Mouse (Mus musculus) heart, embryonic 14.5 days (tissue): ENCODE measurements around the gene Kif13a. TPM values are rescaled to one million over a fixed set of nuclear protein-coding genes. Genes with fewer than 3 reads are reported as not detected.

Experiments
- ATAC-seq: fragments of 200-750 bp; cut with Nextera tagmentation; 2 replicates; pipeline ENCODE4 v1.8.0; 2017; ENCODE audit warnings: low read depth, moderate TSS enrichment; ENCODE audit not compliant: insufficient number of reproducible peaks, insufficient read depth, low FRiP score
- H3K27ac ChIP-seq, 2 experiments: fragments of 200-500 bp in 1 of 2; fragments of 300-500 bp in 1 of 2; sonication (generic) in 1 of 2; replicated peaks in 1 of 2; 2 replicates each; pipeline ENCODE4 v1.5.1; 2012 to 2014; ENCODE audit warnings: low read depth in 2 of 2, low read length in 2 of 2, control low read depth in 1 of 2, mild to moderate bottlenecking in 1 of 2, mixed read lengths in 1 of 2; ENCODE audit not compliant: control insufficient read depth in 1 of 2, insufficient read depth in 1 of 2
- H3K27me3 ChIP-seq: fragments of 300-500 bp; sonication (generic); 2 replicates; pipeline ENCODE4 v1.6.1; 2014; ENCODE audit warnings: mild to moderate bottlenecking, low read length, control low read depth; ENCODE audit not compliant: control insufficient read depth, insufficient read depth
- H3K36me3 ChIP-seq: fragments of 300-500 bp; sonication (generic); 2 replicates; pipeline ENCODE4 v1.6.1; 2014; ENCODE audit warnings: mild to moderate bottlenecking, control low read depth, low read length, mixed read lengths; ENCODE audit not compliant: control insufficient read depth, insufficient read depth
- H3K4me1 ChIP-seq, 2 experiments: fragments of 200-500 bp in 1 of 2; fragments of 300-500 bp in 1 of 2; sonication (generic) in 1 of 2; 2 replicates each; pipeline ENCODE4 v1.6.1; 2012 to 2014; ENCODE audit warnings: low read length in 2 of 2, control low read depth in 1 of 2, mixed read lengths in 1 of 2; ENCODE audit not compliant: control insufficient read depth in 2 of 2, insufficient read depth in 2 of 2
- H3K4me2 ChIP-seq: fragments of 300-500 bp; sonication (generic); 2 replicates; pipeline ENCODE4 v1.6.1; 2014; ENCODE audit warnings: mild to moderate bottlenecking, low read length
- H3K4me3 ChIP-seq, 2 experiments: fragments of 200-500 bp in 1 of 2; fragments of 300-500 bp in 1 of 2; sonication (generic) in 1 of 2; 2 replicates each; pipeline ENCODE4 v1.5.1; 2012 to 2014; ENCODE audit warnings: low read length in 2 of 2, mild to moderate bottlenecking in 2 of 2, control low read depth in 1 of 2, low read depth in 1 of 2, moderate library complexity in 1 of 2; ENCODE audit not compliant: control insufficient read depth in 1 of 2, insufficient read depth in 1 of 2
- H3K9ac ChIP-seq: fragments of 300-500 bp; sonication (generic); 2 replicates; pipeline ENCODE4 v1.6.1; 2014; ENCODE audit warnings: mild to moderate bottlenecking, low read length
- H3K9me3 ChIP-seq: fragments of 300-500 bp; sonication (generic); 2 replicates; pipeline ENCODE4 v1.6.1; 2016; ENCODE audit warnings: low read length, control low read depth; ENCODE audit not compliant: control insufficient read depth
- WGBS: fragments of 180-500 bp; shearing (Covaris S2); extraction: QIAGEN DNeasy Blood & Tissue Kit; methylation state at CpG from one replicate; pipeline ENCODE4 v1.1.7; 2014; 5-methylcytosine and 5-hydroxymethylcytosine counted together
- polyA plus RNA-seq: library from polyadenylated mRNA; unstranded; fragments of >200 nt; fragmentation: Nextera tagmentation; extraction: Ambion mirVana; gene quantifications from 2 replicates; pipeline ENCODE4 v1.2.1, GENCODE M21; 2014

Gene Kif13a
- polyA plus RNA-seq, 1 experiment from 2014 or later, result 47.8 TPM

- peak; percentile 52 for ATAC-seq
- Histone ChIP-seq H3K36me3 (no peaks in the 10 kb centered on the region), H3K4me2 (peak overlapping the region; percentile 34), H3K4me3 (no peak overlapping the region), H3K27me3 (no peaks in the 10 kb centered on the region), H3K9me3 (no peaks in the 10 kb centered on the region), H3K9ac (peak overlapping the region; percentile 35; the same call in 1 of the 2 replicates), H3K27ac (peak overlapping the region; percentile 76 to 82), H3K4me1 (peaks cover 39 to 72% of the 10 kb centered on the region in 2 experiments)
- 48% methylated on average over 26 of the region's 26 CpGs for WGBS
Measured at GRCm38 (mm10) chr13:46884898-46885758, 44.5 kb downstream of the Kif13a start.

GRCm38 (mm10) chr13:46883976-46884375, 45.7 kb downstream of the Kif13a start:
- peak overlapping the region; percentile 44 for H3K4me2 ChIP-seq
- WGBS, result 54% methylated on average over 3 of the region's 3 CpGs
- ATAC-seq, result no peak
- peak overlapping the region; percentile 75 to 82 for H3K27ac ChIP-seq
- peaks cover 40 to 64% of the 10 kb centered on the region in 2 experiments for H3K4me1 ChIP-seq
- no peaks in the 10 kb centered on the region for H3K27me3 ChIP-seq
- no peaks in the 10 kb centered on the region for H3K9me3 ChIP-seq
- H3K4me3 ChIP-seq, result no peak overlapping the region
- no peaks in the 10 kb centered on the region for H3K36me3 ChIP-seq
- H3K9ac ChIP-seq, result peak overlapping the region; percentile 34; the same call in 1 of the 2 replicates

DNA sequence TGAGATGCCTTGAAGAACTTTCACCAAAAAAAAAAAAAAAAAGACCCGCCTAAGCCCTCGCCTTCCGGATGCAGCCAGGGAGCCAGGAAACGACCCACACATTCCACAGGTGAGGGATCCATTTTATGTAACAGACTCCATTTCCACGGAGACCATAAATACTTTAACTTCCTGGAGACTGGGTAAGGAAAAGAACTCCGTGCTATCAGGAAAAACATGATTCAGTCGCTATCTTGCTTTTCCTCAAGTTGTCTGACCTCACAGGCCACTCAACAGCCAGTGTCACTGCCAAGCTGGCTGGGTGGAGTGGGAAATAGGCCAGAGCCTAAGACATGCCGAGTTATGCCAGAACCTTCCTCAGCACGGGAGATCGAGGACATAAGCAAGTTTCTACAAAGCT, 46.3 kb downstream of the Kif13a start:
- WGBS, result 5% methylated on average over 10 of the region's 10 CpGs
- Histone ChIP-seq H3K27ac (peak overlapping the region; percentile 75 to 82), H3K9ac (peak overlapping the region; percentile 34), H3K4me1 (peaks cover 40 to 58% of the 10 kb centered on the region in 2 experiments), H3K9me3 (no peaks in the 10 kb centered on the region), H3K4me3 (no peak overlapping the region), H3K27me3 (no peaks in the 10 kb centered on the region), H3K4me2 (peak overlapping the region; percentile 44), H3K36me3 (no peaks in the 10 kb centered on the region)
- peak; percentile 31 for ATAC-seq

- no peak overlapping the region for H3K4me2 ChIP-seq
- no peaks in the 10 kb centered on the region for H3K27me3 ChIP-seq
- H3K9ac ChIP-seq, result no peak overlapping the region
- 76% methylated on average over 14 of the region's 14 CpGs for WGBS
- no peak for ATAC-seq
- no peak overlapping the region for H3K4me3 ChIP-seq
- no peaks in the 10 kb centered on the region for H3K36me3 ChIP-seq
- H3K27ac ChIP-seq, result no peak overlapping the region
- H3K4me1 ChIP-seq, result peaks cover 44 to 56% of the 10 kb centered on the region in 2 experiments
- H3K9me3 ChIP-seq, result no peaks in the 10 kb centered on the region
Measured at GRCm38 (mm10) chr13:46880736-46881135, 48.9 kb downstream of the Kif13a start.

GRCm38 (mm10) chr13:46880243-46880642, 49.4 kb downstream of the Kif13a start:
- Histone ChIP-seq H3K9me3 (no peaks in the 10 kb centered on the region), H3K4me1 (peaks cover 39 to 51% of the 10 kb centered on the region in 2 experiments), H3K27ac (no peak overlapping the region), H3K9ac (no peak overlapping the region), H3K27me3 (no peaks in the 10 kb centered on the region), H3K36me3 (no peaks in the 10 kb centered on the region), H3K4me3 (no peak overlapping the region), H3K4me2 (no peak overlapping the region)
- 89% methylated on average over 6 of the region's 6 CpGs for WGBS
- no peak for ATAC-seq

DNA sequence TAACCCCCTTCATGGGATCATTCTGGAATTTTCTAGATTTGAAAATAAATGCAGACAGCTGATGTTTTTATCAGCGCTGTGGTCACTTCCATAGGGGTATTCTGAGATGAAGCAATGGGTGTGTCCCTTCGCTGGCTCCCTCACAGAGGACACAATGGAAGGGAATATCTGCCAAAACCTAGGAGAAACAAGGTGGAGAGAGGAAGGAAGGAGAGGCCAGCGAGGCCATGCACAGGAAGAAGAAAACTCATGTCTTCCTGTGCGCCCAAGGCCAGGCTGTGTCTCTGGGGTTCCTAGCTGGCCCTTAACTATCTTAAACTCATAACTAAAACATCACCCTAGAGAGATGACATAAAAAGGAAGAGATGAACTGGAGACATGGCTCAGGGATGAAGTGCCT, 52.6 kb downstream of the Kif13a start:
- no peaks in the 10 kb centered on the region for H3K36me3 ChIP-seq
- no peak for ATAC-seq
- H3K27ac ChIP-seq, result peak overlapping the region; percentile 20 to 35; a peak in 3 of 4 replicates
- H3K4me1 ChIP-seq, result peaks cover 24 to 31% of the 10 kb centered on the region in 2 experiments
- 78% methylated on average over 4 of the region's 4 CpGs for WGBS
- no peak overlapping the region for H3K9ac ChIP-seq
- H3K9me3 ChIP-seq, result no peaks in the 10 kb centered on the region
- no peaks in the 10 kb centered on the region for H3K27me3 ChIP-seq
- H3K4me2 ChIP-seq, result no peak overlapping the region
- no peak overlapping the region for H3K4me3 ChIP-seq

DNA sequence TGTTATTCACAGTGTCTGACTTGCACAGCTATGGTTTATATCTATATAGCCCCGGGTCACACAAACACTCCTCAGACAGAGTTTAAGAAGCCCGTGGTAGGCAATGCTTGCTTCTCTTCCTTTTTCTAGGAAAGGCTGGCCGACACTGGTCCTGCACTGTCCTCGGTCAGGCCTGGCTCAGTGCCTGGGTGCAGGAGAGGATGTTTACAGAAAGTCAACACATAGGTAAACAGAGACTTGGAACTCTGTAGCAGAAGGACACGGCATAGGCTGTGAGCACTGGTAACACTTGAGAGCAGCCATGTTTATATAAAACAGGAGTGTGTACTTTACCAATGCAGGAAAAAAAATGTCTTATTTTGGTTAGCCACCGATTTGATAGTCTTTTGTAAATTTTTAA, 54.3 kb downstream of the Kif13a start:
- H3K9ac ChIP-seq, result no peak overlapping the region
- no peak for ATAC-seq
- H3K27ac ChIP-seq, result no peak overlapping the region

More for the DNA sequence above, 54.3 kb downstream of the Kif13a start:
- no peaks in the 10 kb centered on the region for H3K9me3 ChIP-seq
- H3K36me3 ChIP-seq, result no peaks in the 10 kb centered on the region
- peaks cover 34 to 44% of the 10 kb centered on the region in 2 experiments for H3K4me1 ChIP-seq
- no peak overlapping the region for H3K4me2 ChIP-seq
- H3K27me3 ChIP-seq, result no peaks in the 10 kb centered on the region
- WGBS, result 61% methylated on average over 6 of the region's 6 CpGs
- no peak overlapping the region for H3K4me3 ChIP-seq
